Mouse (Mus musculus) neural tube, embryonic 12.5 days (tissue): Measurements from ENCODE around the gene Rad50. TPM values are rescaled to one million over a fixed set of nuclear protein-coding genes. Genes with fewer than 3 reads are reported as not detected.
A peak's percentile ranks its signal among the peaks of the same experiment; 100 is the strongest.

Experiments
- ATAC-seq: fragments of 200-750 bp; cut with Nextera tagmentation; 2 replicates; pipeline ENCODE4 v1.8.0; 2017; ENCODE audit warnings: low read depth, mild to moderate bottlenecking, moderate TSS enrichment, moderate library complexity; ENCODE audit not compliant: low FRiP score
- H3K27ac ChIP-seq: fragments of 300-500 bp; sonication (generic); 2 replicates; pipeline ENCODE4 v1.5.1; 2016
- H3K27me3 ChIP-seq: fragments of 300-500 bp; sonication (generic); replicated peaks from 2 replicates; pipeline ENCODE4 v1.6.1; 2016; ENCODE audit warnings: mild to moderate bottlenecking
- H3K36me3 ChIP-seq: fragments of 300-500 bp; sonication (generic); 2 replicates; pipeline ENCODE4 v1.6.1; 2016; ENCODE audit warnings: mild to moderate bottlenecking
- H3K4me1 ChIP-seq: fragments of 300-500 bp; sonication (generic); 2 replicates; pipeline ENCODE4 v1.6.1; 2016
- H3K4me2 ChIP-seq: fragments of 300-500 bp; sonication (generic); replicated peaks from 2 replicates; pipeline ENCODE4 v1.6.1; 2016; ENCODE audit warnings: mild to moderate bottlenecking
- H3K4me3 ChIP-seq: fragments of 300-500 bp; sonication (generic); 2 replicates; pipeline ENCODE4 v1.5.1; 2016
- H3K9ac ChIP-seq: fragments of 300-500 bp; sonication (generic); 2 replicates; pipeline ENCODE4 v1.6.1; 2016; ENCODE audit warnings: mild to moderate bottlenecking
- H3K9me3 ChIP-seq: fragments of 300-500 bp; sonication (generic); 2 replicates; pipeline ENCODE4 v1.6.1; 2016; ENCODE audit warnings: mild to moderate bottlenecking
- WGBS: fragments of 180-500 bp; shearing (Covaris S2); methylation state at CpG from one replicate; pipeline ENCODE4 v1.1.7; 2016; 5-methylcytosine and 5-hydroxymethylcytosine counted together
- polyA plus RNA-seq: library from polyadenylated mRNA; unstranded; fragments of >200 nt; fragmentation: Nextera tagmentation; extraction: Ambion mirVana; gene quantifications from 2 replicates; pipeline ENCODE4 v1.2.1, GENCODE M21; 2016

Gene Rad50
- polyA plus RNA-seq, 1 experiment from 2014 or later: 18.2 TPM

- Histone ChIP-seq H3K27ac (no peak overlapping the region), H3K36me3 (no peaks in the 10 kb centered on the region), H3K9me3 (no peaks in the 10 kb centered on the region), H3K4me1 (no peaks in the 10 kb centered on the region), H3K4me3 (no peak overlapping the region), H3K27me3 (no peaks in the 10 kb centered on the region), H3K4me2 (no peak overlapping the region), H3K9ac (no peak overlapping the region)
- 84% methylated on average over 6 of the region's 6 CpGs for WGBS
- no peak for ATAC-seq
Measured at GRCm38 (mm10) chr11:53609231-53609630, 97.9 kb downstream of the Rad50 start.

- no peak overlapping the region for H3K27ac ChIP-seq
- no peaks in the 10 kb centered on the region for H3K9me3 ChIP-seq
- no peak overlapping the region for H3K9ac ChIP-seq
- 0 out of 2 replicates have a peak overlapping the region, but pooled peaks have one; percentile 4 for H3K4me2 ChIP-seq
- no peak for ATAC-seq
- peaks cover 15% of the 10 kb centered on the region; the same call in 1 of the 2 replicates for H3K36me3 ChIP-seq
- no peak overlapping the region for H3K4me3 ChIP-seq
- WGBS: 11% methylated on average over 12 of the region's 12 CpGs
- no peaks in the 10 kb centered on the region for H3K27me3 ChIP-seq
- no peaks in the 10 kb centered on the region for H3K4me1 ChIP-seq
Measured at GRCm38 (mm10) chr11:53605609-53606008, 101.5 kb downstream of the Rad50 start.

- Histone ChIP-seq H3K27me3 (no peaks in the 10 kb centered on the region), H3K4me2 (no peak overlapping the region), H3K4me3 (no peak overlapping the region), H3K9me3 (no peaks in the 10 kb centered on the region), H3K9ac (no peak overlapping the region), H3K4me1 (no peaks in the 10 kb centered on the region), H3K27ac (no peak overlapping the region), H3K36me3 (peaks cover 20% of the 10 kb centered on the region; the same call in 1 of the 2 replicates)
- no peak for ATAC-seq
- WGBS: 89% methylated on average over 3 of the region's 3 CpGs
Measured at GRCm38 (mm10) chr11:53604983-53605382, 102.1 kb downstream of the Rad50 start.

Other genes with a start within 250 kb of the Rad50 start
- gene Gm9837, start 236.8 kb downstream of the Rad50 start, polyA plus RNA-seq: not detected in 2 replicates
- gene Gm9945, start 227.2 kb downstream of the Rad50 start, polyA plus RNA-seq: not detected in 2 replicates
- gene Sowaha, start 227.0 kb downstream of the Rad50 start, polyA plus RNA-seq: 0.22 and 0.46 TPM in 2 replicates
- gene Sept8, start 188.1 kb downstream of the Rad50 start, polyA plus RNA-seq: 21.4 and 25.2 TPM in 2 replicates
- 145 and 157 TPM in 2 replicates for gene Kif3a, start 139.9 kb downstream of the Rad50 start, polyA plus RNA-seq
- 2.3 and 3.4 TPM in 2 replicates for gene Il4, start 88.7 kb downstream of the Rad50 start, polyA plus RNA-seq
- not detected in 2 replicates for gene Il13, start 72.6 kb downstream of the Rad50 start, polyA plus RNA-seq
- not detected in 2 replicates for gene Il5, start 13.5 kb upstream of the Rad50 start, polyA plus RNA-seq
- gene Irf1, start 62.7 kb upstream of the Rad50 start, polyA plus RNA-seq: 3.3 and 4.5 TPM in 2 replicates
- not detected in 2 replicates for gene Gm17334, start 65.9 kb upstream of the Rad50 start, polyA plus RNA-seq
- 0.19 TPM in 1 of 2 replicates, not detected in the other for gene Gm12216, start 151.9 kb upstream of the Rad50 start, polyA plus RNA-seq
- gene Slc22a5, start 184.3 kb upstream of the Rad50 start, polyA plus RNA-seq: 7.4 and 7.6 TPM in 2 replicates